Mouse (Mus musculus) retina, postnatal 1 day (tissue): ENCODE data around the gene Noto.
"Not testable (repeated sequence)": the region's sequence is repeated elsewhere in the genome, so short reads cannot be mapped to it uniquely, and the experiment has no call there.

ENCODE experiments used
- DNase-seq: peaks from one replicate; pipeline ENCODE4 v3.0.0-alpha.2; 2012

Gene Noto

GRCm38 (mm10) chr6:85431842-85432431 lies 8.3 kb downstream of the Noto start, which contains the start of gene Smyd5:
Gene Smyd5, plus strand, starts transcription at chr6:85431989.
- DNase-seq: peak; percentile 73

GRCm38 (mm10) chr6:85433865-85434264 lies 10.2 kb downstream of the Noto start:
- DNase-seq: no peak

- DNase-seq: no peak
Observed at GRCm38 (mm10) chr6:85436204-85436603, 12.5 kb downstream of the Noto start.

GRCm38 (mm10) chr6:85436631-85437030 lies 12.9 kb downstream of the Noto start:
- DNase-seq: no peak

- DNase-seq: no peak
Observed at GRCm38 (mm10) chr6:85441142-85441541, 17.5 kb downstream of the Noto start.

- no peak for DNase-seq
Observed at GRCm38 (mm10) chr6:85443488-85444233, 20.0 kb downstream of the Noto start.

GRCm38 (mm10) chr6:85444266-85444965 lies 20.7 kb downstream of the Noto start:
- DNase-seq: no peak

GRCm38 (mm10) chr6:85445286-85445685 lies 21.6 kb downstream of the Noto start:
- no peak for DNase-seq

- no peak for DNase-seq
Observed at GRCm38 (mm10) chr6:85447351-85447750, 23.7 kb downstream of the Noto start.

GRCm38 (mm10) chr6:85450140-85450539 lies 26.5 kb downstream of the Noto start:
- not testable (repeated sequence) for DNase-seq

- peak; percentile 100 for DNase-seq
Observed at GRCm38 (mm10) chr6:85450697-85451663, 27.3 kb downstream of the Noto start, which contains the start of gene Cct7. Gene Cct7, plus strand, starts transcription at chr6:85451514.

GRCm38 (mm10) chr6:85451664-85452410 lies 28.2 kb downstream of the Noto start, which contains the start of gene Pradc1:
Gene Pradc1, minus strand, starts transcription at chr6:85451970.
- DNase-seq: peak; percentile 99

GRCm38 (mm10) chr6:85452411-85452665 lies 28.7 kb downstream of the Noto start:
- no peak for DNase-seq

- no peak for DNase-seq
Observed at GRCm38 (mm10) chr6:85452816-85453215, 29.1 kb downstream of the Noto start.

GRCm38 (mm10) chr6:85459621-85460020 lies 35.9 kb downstream of the Noto start:
- DNase-seq: no peak

GRCm38 (mm10) chr6:85465381-85465780 lies 41.7 kb downstream of the Noto start:
- DNase-seq: peak; percentile 46

- no peak for DNase-seq
Observed at GRCm38 (mm10) chr6:85469660-85470430, 46.2 kb downstream of the Noto start.

GRCm38 (mm10) chr6:85471962-85472361 lies 48.3 kb downstream of the Noto start:
- DNase-seq: peak; percentile 55

GRCm38 (mm10) chr6:85472542-85472941 lies 48.9 kb downstream of the Noto start:
- DNase-seq: no peak

GRCm38 (mm10) chr6:85475581-85475980 lies 51.9 kb downstream of the Noto start:
- no peak for DNase-seq

GRCm38 (mm10) chr6:85477366-85477917 lies 53.8 kb downstream of the Noto start:
- peak; percentile 58 for DNase-seq
